In genomic region chr3:52069304-52070162, GRCm38 (mm10) we compare ENCODE assay signal across 8 mouse cellular contexts. TPM values are rescaled to one million over a fixed set of nuclear protein-coding genes. Genes with fewer than 3 reads are reported as not detected.
DNase-seq lines count a peak whose midpoint lies in the region; TF ChIP-seq lines count a peak whose summit lies in the region.

No protein-coding gene starts in this region.

- peak; percentile 64 to 74; a peak in 3 of 4 replicates for TF ChIP-seq EP300 in MEL (IDR thresholded peaks at IDR 0.05; ENCODE audit: low read depth in 1 of 2, low read length in 2 of 2)

- peak; percentile 53 to 83 for TF ChIP-seq POLR2A in MEL (IDR thresholded peaks at IDR 0.05; ENCODE audit: control insufficient read depth in 1 of 2, insufficient read depth in 1 of 2, low read depth in 1 of 2, low read length in 2 of 2, poor library complexity in 1 of 2)
- no peak for TF ChIP-seq POLR2A in cerebellum, adult 2 months (IDR thresholded peaks at IDR 0.05; ENCODE audit: borderline replicate concordance, insufficient read depth, low read length)

- H3K79me2 ChIP-seq in MEL (ENCODE audit: control insufficient read depth, insufficient read depth, low read length, poor library complexity) = peaks cover 2% of the 10 kb centered on the region; the same call in 1 of the 2 replicates

- H3K4me3 ChIP-seq in MEL (ENCODE audit: control insufficient read depth in 1 of 2, insufficient read depth in 1 of 2, low read depth in 2 of 2, low read length in 2 of 2) = peak overlapping the region; percentile 49 to 78
- peak overlapping the region; percentile 68 for H3K4me3 ChIP-seq in cerebellum, adult 2 months (replicated peaks; ENCODE audit: insufficient read depth, low read depth, low read length)
- peak overlapping the region; percentile 49 for H3K4me3 ChIP-seq in hindbrain, embryonic 10.5 days

- 22% methylated on average over 25 of the region's 25 CpGs for WGBS in cerebellum, adult 2 months
- 9% methylated on average over 25 of the region's 25 CpGs for WGBS in hindbrain, embryonic 10.5 days

- peak; percentile 95 for DNase-seq in MEL (ENCODE audit: low read depth, low spot score)
- peak; percentile 79 to 83 for DNase-seq in cerebellum, adult 2 months
- peak; percentile 24 to 80 for DNase-seq in frontal cortex, adult 2 months (ENCODE audit: extremely low spot score in 1 of 2, low spot score in 1 of 2)
- peak; percentile 68 for DNase-seq in hindbrain, embryonic 10.5 days (ENCODE audit: low spot score)
- peak; percentile 75 for DNase-seq in layer of hippocampus, adult 9-11 months
- DNase-seq in lung, postnatal 10 days = peak; percentile 78
- peak; percentile 51 for DNase-seq in ovary, postnatal 36 days (ENCODE audit: low spot score)
- peak; percentile 64 to 71 for DNase-seq in urinary bladder, adult 18-20 months (ENCODE audit: low spot score in 2 of 2)

- H3K27ac ChIP-seq in MEL (ENCODE audit: control insufficient read depth, low read depth, low read length) = peak overlapping the region; percentile 85
- H3K27ac ChIP-seq in cerebellum, adult 2 months (ENCODE audit: insufficient read depth, low read length) = peak overlapping the region; percentile 74
- H3K27ac ChIP-seq in hindbrain, embryonic 10.5 days = peak overlapping the region; percentile 85

- H3K9me3 ChIP-seq in MEL (replicated peaks; ENCODE audit: insufficient read depth, low read length) = no peaks in the 10 kb centered on the region
- H3K9me3 ChIP-seq in hindbrain, embryonic 10.5 days = no peaks in the 10 kb centered on the region

- no peak for TF ChIP-seq CTCF in MEL (IDR thresholded peaks at IDR 0.05 in 2 of 3, conservative IDR thresholded peaks at IDR 0.05 in 1 of 3; ENCODE audit: control insufficient read depth in 1 of 3, insufficient read depth in 1 of 3, low read depth in 2 of 3, low read length in 3 of 3, poor library complexity in 1 of 3, severe bottlenecking in 1 of 3)
- no peak for TF ChIP-seq CTCF in cerebellum, adult 2 months (IDR thresholded peaks at IDR 0.05; ENCODE audit: borderline replicate concordance, insufficient read depth, low read depth, low read length)

- no peak for TF ChIP-seq RAD21 in MEL (IDR thresholded peaks at IDR 0.05; ENCODE audit: low read depth, low read length)

- H3K4me1 ChIP-seq in MEL (ENCODE audit: control insufficient read depth in 1 of 2, insufficient read depth in 2 of 2, low read length in 2 of 2) = peaks cover 7 to 24% of the 10 kb centered on the region in 2 experiments
- H3K4me1 ChIP-seq in cerebellum, adult 2 months (ENCODE audit: control insufficient read depth, insufficient read depth, low read length) = peaks cover 21% of the 10 kb centered on the region
- H3K4me1 ChIP-seq in hindbrain, embryonic 10.5 days (replicated peaks) = peaks cover 68% of the 10 kb centered on the region

- no peaks in the 10 kb centered on the region for H3K27me3 ChIP-seq in MEL (ENCODE audit: control insufficient read depth in 1 of 2, insufficient read depth in 2 of 2, low read length in 2 of 2)
- H3K27me3 ChIP-seq in cerebellum, adult 2 months (ENCODE audit: control insufficient read depth, insufficient read depth, low read length) = no peaks in the 10 kb centered on the region
- H3K27me3 ChIP-seq in hindbrain, embryonic 10.5 days (ENCODE audit: insufficient read depth, poor library complexity, severe bottlenecking) = no peaks in the 10 kb centered on the region

- peaks cover 0 to 22% of the 10 kb centered on the region in 2 experiments; a peak in 2 of 4 replicates for H3K36me3 ChIP-seq in MEL (ENCODE audit: control insufficient read depth in 1 of 2, insufficient read depth in 2 of 2, low read length in 2 of 2)
- H3K36me3 ChIP-seq in hindbrain, embryonic 10.5 days = no peaks in the 10 kb centered on the region

- H3K9ac ChIP-seq in MEL (ENCODE audit: control insufficient read depth, low read depth, low read length, poor library complexity, severe bottlenecking) = peak overlapping the region; percentile 78

TF ChIP-seq in MEL, 35 proteins besides CTCF, POLR2A, EP300 and RAD21:
- no peak for TF ChIP-seq CHD1 (IDR thresholded peaks at IDR 0.05; ENCODE audit: low read depth, low read length)
- TF ChIP-seq RCOR1 (IDR thresholded peaks at IDR 0.05; ENCODE audit: low read depth, low read length) = peak; percentile 79; the same call in 1 of the 2 replicates
- TF ChIP-seq POLR2AphosphoS2 (IDR thresholded peaks at IDR 0.05; ENCODE audit: low read length) = no peak
- TF ChIP-seq USF1 (IDR thresholded peaks at IDR 0.05; ENCODE audit: low read depth, low read length) = no peak
- TF ChIP-seq ZNF384 (IDR thresholded peaks at IDR 0.05; ENCODE audit: low read depth, low read length) = no peak
- peak; percentile 22; the same call in 1 of the 2 replicates for TF ChIP-seq BHLHE40 (IDR thresholded peaks at IDR 0.05; ENCODE audit: borderline replicate concordance, low read depth, low read length)
- no peak for TF ChIP-seq MAFK (IDR thresholded peaks at IDR 0.05; ENCODE audit: borderline replicate concordance, low read depth, low read length)
- TF ChIP-seq CHD2 (IDR thresholded peaks at IDR 0.05; ENCODE audit: low read length) = no peak
- no peak for TF ChIP-seq USF2 (IDR thresholded peaks at IDR 0.05; ENCODE audit: borderline replicate concordance in 1 of 2, insufficient read depth in 1 of 2, low read depth in 1 of 2, low read length in 2 of 2)
- no peak for TF ChIP-seq UBTF (IDR thresholded peaks at IDR 0.05; ENCODE audit: borderline replicate concordance, insufficient read depth, low read depth, low read length)
- no peak for TF ChIP-seq TAL1 (IDR thresholded peaks at IDR 0.05; ENCODE audit: low read length)
- peak; percentile 34; the same call in 1 of the 2 replicates for TF ChIP-seq SIN3A (IDR thresholded peaks at IDR 0.05; ENCODE audit: low read length)
- TF ChIP-seq MYC (IDR thresholded peaks at IDR 0.05; ENCODE audit: low read depth, low read length) = 0 out of 2 replicates have a peak, but pooled peaks have one; percentile 12
- no peak for TF ChIP-seq ELF1 (IDR thresholded peaks at IDR 0.05; ENCODE audit: low read depth, low read length)
- no peak; the same call in 1 of the 2 replicates for TF ChIP-seq E2F4 (IDR thresholded peaks at IDR 0.05; ENCODE audit: borderline replicate concordance, low read depth, low read length)
- no peak for TF ChIP-seq KAT2A (conservative IDR thresholded peaks at IDR 0.05; ENCODE audit: low read depth, low read length)
- peak; percentile 89 for TF ChIP-seq TBP (IDR thresholded peaks at IDR 0.05; ENCODE audit: low read depth, low read length)
- TF ChIP-seq JUND (IDR thresholded peaks at IDR 0.05; ENCODE audit: low read depth, low read length) = peak; percentile 83; the same call in 1 of the 2 replicates
- TF ChIP-seq HCFC1 (IDR thresholded peaks at IDR 0.05; ENCODE audit: low read depth, low read length) = no peak
- peak; percentile 79 for TF ChIP-seq MYB (IDR thresholded peaks at IDR 0.05; ENCODE audit: low read depth, low read length)
- TF ChIP-seq ZKSCAN1 (IDR thresholded peaks at IDR 0.05; ENCODE audit: low read depth, low read length) = no peak
- peak; percentile 76; the same call in 1 of the 2 replicates for TF ChIP-seq ETS1 (IDR thresholded peaks at IDR 0.05; ENCODE audit: low read depth, low read length)
- TF ChIP-seq TCF12 (IDR thresholded peaks at IDR 0.05; ENCODE audit: low read depth, low read length) = peak; percentile 36; the same call in 1 of the 2 replicates

RNA-seq across cellular contexts. Expression of gene Maml3, which starts 35.3 kb away (rescaled TPM):
- total RNA-seq in MEL (2012; rRNA removed) = 2.0 and 2.6 TPM in 2 replicates
- 1 to 10 TPM in 1 of 2 experiments, not detected in 1; 4.1 TPM for polyA plus RNA-seq in MEL (2012; ENCODE audit: insufficient read depth in 1 of 2, insufficient read length in 2 of 2, low read depth in 1 of 2, low replicate concordance in 2 of 2, missing spikeins in 1 of 2)
- 6.5 and 7.8 TPM in 2 replicates for polyA plus RNA-seq in cerebellum, adult 2 months (2012; rRNA removed)
- polyA plus RNA-seq in frontal cortex, adult 2 months (2012; rRNA removed) = 5.6 and 6.0 TPM in 2 replicates
- polyA plus RNA-seq in hindbrain, embryonic 10.5 days (2016; fragmentation: Nextera tagmentation; extraction: Ambion mirVana) = 5.6 and 5.9 TPM in 2 replicates

Comparison
In these comparisons a context has a peak if more than half of its experiments do, and no peak if none do; other contexts are left out.
1. Peak in every context shown above with its lines: DNase-seq, H3K4me3 ChIP-seq and H3K27ac ChIP-seq.